Mouse (Mus musculus) c-Kit-positive CD71-negative TER-119-negative erythroid progenitor cells, embryonic 14.5 days (primary cell): Measurements from ENCODE around the gene Bcl6b.

Experiments
- DNase-seq: peaks from one replicate; pipeline ENCODE4 v3.0.0-alpha.2; 2013; ENCODE audit warnings: low read depth

The Bcl6b gene

GRCm38 (mm10) chr11:70212423-70212822, 17.2 kb downstream of the Bcl6b start, which contains the start of gene Slc16a11:
Slc16a11 (plus strand) TSS chr11:70212752.
- DNase-seq: no peak

- DNase-seq: no peak
Observed at GRCm38 (mm10) chr11:70211972-70212371, 17.6 kb downstream of the Bcl6b start.

- DNase-seq: no peak
Observed at GRCm38 (mm10) chr11:70210681-70211080, 18.9 kb downstream of the Bcl6b start.

DNA sequence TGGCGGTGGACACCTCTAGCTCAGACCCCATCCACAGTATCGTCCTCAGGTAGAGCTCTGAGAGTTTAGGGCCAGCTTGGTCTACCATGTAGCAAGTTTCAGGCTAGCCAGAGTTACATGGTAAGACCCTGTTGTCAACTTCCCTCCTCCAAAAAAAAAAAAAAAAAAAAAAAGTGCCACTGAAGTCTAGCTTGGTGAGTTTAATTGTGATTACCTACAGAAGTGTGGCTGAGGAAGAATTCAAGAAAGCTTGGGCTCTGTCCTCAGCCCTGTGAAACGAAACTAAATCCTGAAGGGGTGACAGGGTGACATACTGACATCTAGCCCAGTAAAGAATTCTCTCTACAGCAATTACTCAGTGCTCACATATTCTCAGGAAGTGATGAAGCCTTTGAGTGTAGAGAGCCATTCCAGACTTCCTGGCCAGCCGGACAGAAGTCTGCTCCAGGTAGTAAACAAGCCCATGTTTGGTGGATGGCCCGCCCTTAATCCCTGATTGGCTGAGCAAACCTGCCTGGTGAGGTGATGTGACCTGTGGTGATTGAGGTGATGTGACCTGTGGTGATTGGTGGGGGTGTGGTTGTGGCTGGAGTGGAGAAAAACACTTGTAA, 20.7 kb downstream of the Bcl6b start:
- no peak for DNase-seq

GRCm38 (mm10) chr11:70207283-70207682, 22.3 kb downstream of the Bcl6b start:
- DNase-seq: no peak

DNA sequence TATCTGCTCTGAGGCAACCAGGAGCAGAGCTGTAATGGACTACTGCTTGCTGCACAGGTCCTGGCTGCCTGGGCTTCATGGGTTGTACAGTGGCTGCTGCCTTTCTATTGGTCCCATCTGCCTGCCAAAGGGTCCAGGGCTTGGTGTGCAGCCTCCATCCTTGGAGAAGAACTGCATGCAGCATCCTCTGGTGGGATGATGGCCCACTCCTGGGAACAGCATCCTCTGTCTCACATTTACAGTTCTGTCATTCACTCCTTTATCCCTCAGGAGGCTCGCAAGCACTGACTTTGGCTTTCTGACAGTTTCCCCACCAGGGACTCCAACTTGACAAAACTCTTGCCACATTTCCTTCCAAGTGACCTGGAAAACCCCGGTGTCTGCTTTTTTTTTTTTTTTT, 22.8 kb downstream of the Bcl6b start:
- no peak for DNase-seq

GRCm38 (mm10) chr11:70201691-70202090, 27.9 kb downstream of the Bcl6b start:
- peak; percentile 75 for DNase-seq

DNA sequence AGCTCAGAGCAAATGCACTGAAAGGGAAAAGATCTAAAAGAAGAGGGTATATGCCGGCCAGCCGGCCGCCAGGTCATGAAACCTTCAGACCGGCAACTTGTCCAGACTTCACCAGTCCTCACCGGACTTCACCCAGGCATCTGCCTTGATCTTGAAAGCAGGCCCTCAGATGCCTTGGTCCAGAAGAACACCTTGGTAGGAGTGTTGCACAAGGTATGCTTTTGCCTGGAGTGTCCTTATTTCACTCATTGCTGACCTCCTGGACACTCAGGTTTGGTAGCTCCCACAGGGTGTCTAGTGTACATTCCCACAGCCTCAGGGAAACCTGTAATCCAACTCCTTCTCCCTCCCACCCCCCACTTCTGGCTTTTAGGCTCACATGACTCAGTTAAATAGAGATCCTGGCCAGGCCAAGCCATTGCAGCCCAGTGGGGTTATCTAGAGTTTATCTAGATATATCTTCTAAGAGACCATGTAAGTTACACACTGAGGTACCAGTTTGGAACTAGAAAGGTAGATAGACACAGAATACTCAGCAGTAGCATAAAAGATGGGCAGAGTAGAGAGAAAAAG, 29.5 kb downstream of the Bcl6b start:
- DNase-seq: no peak

DNA sequence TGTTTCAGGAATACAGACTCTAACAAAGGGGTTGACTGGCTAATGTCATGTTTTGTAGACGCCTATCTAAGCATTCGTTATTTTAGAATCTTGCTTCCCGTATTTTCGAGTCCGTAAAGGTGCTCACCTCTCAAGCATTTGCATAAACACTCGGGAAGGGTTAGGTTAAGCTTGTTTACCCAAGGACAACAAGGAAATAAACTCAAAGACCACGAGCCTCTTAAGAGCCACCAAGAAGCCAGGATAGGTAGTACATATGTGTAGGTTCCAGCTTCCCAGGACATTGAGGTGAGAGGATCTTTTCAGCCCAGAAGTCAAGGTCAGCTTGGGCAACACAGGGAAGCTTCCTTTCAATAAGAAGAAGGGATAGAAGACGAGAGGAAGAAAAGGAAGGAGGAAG, 30.5 kb downstream of the Bcl6b start:
- DNase-seq: no peak

DNA sequence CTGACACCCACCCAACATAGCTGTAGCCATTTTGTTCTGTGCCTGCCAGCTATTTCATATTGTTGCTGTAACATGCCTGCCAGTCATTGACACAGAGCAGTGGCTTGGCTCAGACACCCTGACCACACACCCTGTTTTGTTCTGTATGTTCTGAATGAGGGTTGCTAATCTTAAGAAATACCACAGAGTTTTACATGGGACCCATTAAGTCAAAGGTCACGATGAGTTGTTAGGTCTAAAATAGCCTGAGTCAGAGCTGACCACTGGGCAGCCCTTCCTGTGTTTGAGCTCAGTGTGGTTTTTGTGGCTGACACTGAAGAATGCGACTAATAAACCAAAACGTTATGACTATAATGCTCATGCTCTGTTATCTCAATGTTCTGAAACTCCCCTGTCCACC, 31.3 kb downstream of the Bcl6b start:
- no peak for DNase-seq

GRCm38 (mm10) chr11:70193354-70194285, 36.0 kb downstream of the Bcl6b start:
- no peak for DNase-seq

- no peak for DNase-seq
Observed at GRCm38 (mm10) chr11:70192157-70192556, 37.4 kb downstream of the Bcl6b start.

GRCm38 (mm10) chr11:70191188-70191587, 38.4 kb downstream of the Bcl6b start:
- DNase-seq: no peak

DNA sequence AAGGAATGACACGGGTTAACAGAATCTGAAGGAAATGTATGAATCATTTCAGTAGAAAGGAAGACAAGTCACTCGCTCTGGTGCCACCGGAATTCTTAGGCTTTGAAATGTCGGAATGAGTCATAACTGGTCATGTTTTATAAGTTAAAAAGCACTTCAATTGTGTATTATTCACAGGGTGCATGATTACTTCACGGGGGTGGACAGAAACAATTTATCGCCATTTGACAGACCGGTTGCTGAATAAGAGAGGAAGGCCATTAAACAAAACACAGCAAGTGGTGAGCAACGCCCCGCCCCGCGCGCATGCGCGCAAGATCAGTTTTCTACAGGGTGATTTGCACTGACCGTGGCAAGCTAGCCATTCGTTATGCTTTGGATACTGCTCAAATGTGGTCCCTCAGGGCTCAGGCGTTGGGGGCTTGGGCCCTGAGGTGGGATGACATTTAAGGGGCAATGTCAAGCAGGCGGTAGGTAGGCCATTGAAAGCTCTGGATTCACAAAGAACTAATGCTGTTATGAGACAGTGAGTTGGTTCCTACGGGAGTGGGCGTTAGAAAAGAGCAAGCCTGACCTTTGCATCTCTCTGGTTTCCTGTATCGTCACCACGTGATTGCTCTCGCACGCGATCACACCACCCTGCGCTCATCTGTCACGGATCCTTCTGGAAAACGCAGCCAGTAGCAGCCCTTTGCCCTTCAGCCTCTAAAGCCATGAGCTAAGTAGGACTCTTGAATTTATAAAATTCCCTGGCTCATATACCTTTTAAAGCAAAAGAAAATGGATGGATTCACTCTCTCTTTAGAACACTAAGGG, 40.1 kb downstream of the Bcl6b start:
- DNase-seq: no peak

DNA sequence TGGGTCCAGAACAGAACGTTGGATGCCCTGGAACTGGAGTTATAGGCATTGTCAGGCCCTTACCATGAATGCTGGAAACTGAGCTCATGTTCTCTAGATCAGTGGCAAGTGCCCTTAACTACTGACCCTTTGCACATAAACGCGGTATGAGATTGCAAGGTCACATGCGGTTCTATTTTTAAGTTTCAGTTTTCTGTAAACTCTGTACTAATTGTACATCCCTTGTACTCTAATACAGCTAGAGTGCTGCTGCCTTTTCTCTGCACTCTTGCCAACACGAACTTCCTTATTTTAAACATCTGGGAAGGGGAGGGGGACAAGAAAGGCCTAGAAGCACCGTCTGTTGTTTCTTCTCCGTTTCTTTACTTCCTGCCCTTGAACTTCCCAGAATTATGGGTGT, 44.5 kb downstream of the Bcl6b start:
- no peak for DNase-seq

GRCm38 (mm10) chr11:70180496-70180895, 49.1 kb downstream of the Bcl6b start:
- no peak for DNase-seq

- no peak for DNase-seq
Observed at GRCm38 (mm10) chr11:70179401-70179800, 50.2 kb downstream of the Bcl6b start.

GRCm38 (mm10) chr11:70178756-70179155, 50.8 kb downstream of the Bcl6b start:
- no peak for DNase-seq

DNA sequence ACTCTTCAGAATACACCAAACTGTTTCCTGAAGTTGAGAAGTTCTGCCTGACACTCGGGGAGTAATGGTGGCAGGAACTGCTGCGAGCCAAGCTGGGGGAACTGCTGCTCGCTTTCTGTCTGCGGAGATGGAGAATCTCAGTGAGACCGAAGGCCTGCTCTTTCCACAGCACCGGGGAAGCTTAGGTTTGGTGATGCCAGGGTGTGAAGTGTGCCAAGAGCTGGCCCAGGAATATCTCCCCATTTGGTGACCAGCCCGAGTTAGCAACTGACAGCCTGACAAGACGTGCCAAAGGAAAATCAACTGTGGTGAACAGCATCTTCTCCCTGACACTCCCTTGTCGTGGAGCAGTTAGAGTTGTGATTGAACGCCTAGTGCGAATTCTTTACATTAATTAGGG, 51.3 kb downstream of the Bcl6b start:
- DNase-seq: no peak

DNA sequence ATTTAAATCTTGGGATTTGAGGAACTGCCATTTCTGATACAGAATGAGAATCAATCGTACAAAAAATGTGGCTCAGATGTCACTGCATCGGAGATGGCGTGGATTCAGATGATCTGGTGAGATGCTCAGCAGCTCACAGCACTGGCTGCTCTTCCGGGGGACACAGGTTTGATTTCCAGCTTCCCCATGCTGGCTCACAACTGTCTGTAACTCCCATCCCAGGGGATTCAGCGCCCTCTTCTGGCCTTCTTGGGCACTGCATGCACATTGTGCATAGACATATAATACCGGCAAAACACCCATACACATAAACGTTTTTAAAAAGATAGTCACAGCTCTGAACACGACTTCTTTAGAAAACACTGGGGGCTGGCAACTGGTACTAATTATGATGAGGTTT, 52.0 kb downstream of the Bcl6b start:
- DNase-seq: no peak

DNA sequence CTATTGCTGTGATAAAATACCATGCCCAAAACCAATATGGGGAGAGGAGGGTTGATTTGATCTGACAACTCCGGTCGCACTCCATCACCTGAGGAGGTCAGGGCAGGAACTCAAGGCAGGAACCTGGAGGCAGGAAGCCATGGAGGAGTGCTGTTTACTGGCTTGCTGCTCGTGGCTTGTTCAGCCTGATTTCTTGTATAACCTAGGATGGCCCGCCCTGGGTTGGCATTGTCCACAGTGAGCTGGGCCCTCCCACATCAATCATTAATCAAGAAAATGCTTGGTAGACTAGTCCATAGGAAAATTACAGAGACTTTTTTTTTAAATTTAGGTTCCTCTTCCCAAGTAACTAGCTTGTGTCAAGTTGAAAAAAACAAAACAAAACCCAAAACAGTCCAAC, 55.1 kb downstream of the Bcl6b start:
- DNase-seq: no peak
